Mouse (Mus musculus): ENCODE measurements around the gene Mitf. TPM values are rescaled to one million over a fixed set of nuclear protein-coding genes. Genes with fewer than 3 reads are reported as not detected.
A peak's percentile ranks its signal among the peaks of the same experiment; 100 is the strongest.

The Mitf gene
- total RNA-seq, 2 experiments from 2014 or later: 12.8 to 14.6 TPM

DNA sequence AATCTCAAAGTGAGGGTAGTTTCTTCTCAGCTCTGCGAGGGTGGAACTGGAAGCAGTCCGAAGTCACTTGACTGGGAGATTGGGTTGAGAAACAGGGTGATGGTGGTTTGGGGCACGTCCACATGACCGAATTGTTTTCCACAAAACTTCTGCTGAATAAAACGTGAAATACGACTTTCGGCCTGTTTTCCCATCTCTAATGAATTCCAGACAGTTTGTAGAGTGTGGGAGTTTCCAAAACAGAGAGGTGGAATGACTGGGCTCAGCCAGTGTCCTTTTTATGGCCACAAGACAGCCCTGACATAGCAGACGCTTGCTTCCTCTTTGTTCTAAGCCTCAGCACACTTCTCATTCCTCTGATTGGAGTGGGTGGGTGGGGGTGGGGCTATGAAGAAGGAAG lies 13.7 kb downstream of the Mitf start:
- peak in 1 of 2 experiments; percentile 29 for DNase-seq
- intact Hi-C loops (cut with DNase I): no loop called here

DNA sequence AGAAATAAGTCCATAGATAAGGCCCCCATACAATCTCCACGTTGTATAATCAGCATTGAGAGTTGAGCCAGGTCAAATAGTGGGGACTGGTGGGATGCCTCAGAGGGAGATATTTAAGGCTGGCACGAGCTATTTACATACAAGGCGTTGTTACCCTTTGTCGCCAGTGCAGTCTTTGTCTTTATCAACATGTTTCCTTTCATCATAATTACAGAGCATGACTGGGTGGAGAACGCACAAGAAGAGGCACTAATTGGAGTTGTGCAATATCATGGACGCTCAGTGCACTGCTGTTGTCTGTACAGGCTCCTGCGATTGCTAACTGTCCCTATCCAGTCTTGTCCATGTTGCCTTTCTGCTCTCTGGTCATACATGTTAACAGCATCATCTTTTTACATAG lies 15.0 kb downstream of the Mitf start:
- intact Hi-C loops (cut with DNase I): no loop called here
- DNase-seq: no peak

DNA sequence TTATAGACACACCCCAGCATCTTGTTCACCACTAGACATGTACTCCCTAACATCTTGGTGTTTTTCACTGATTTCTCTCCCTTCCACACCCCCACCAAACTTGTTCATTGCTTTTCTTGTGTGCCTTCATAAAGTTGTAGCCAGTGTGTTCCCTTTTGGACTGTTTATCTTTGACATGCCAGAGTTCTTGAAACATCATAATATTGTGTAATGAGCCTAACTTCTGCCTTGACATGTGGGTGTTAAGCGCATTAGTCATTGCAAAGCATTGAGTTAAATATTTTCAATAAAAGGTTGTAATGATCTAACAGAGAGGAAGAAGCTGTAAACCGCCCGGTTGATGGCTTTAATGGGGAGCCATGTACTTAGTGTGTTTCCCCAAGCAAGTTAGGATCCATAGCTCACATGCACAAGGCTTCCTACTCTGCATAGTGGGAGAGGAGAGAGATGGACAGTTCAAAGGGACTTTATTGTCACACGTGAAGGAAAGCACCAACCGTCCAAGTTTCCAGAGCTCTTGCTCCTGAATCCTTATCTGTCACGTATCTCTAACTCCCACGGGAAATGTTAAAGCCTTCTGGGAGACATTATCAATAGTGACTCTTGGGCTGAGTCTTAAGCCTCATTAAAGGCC lies 19.9 kb downstream of the Mitf start:
- intact Hi-C loops (cut with DNase I): no loop called here
- no peak for DNase-seq

DNA sequence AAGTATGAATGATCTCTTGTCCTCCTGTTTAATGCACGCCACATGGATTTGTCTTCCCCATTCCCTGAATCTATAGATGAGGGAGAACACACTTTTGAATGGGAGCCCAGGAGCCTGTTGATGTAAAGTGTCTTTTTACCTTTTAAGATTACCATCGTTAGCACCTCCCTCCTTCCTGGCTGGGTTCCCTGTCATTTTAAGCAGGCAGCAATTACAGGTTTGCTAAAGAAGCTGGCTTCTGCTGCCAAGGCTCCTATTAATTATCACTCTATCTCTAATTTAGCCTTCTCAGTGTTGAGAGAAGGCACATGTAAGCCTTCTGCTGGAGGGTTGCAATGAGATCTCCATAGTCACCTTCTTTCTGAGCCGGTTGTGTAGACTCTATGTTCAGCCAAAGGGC lies 21.2 kb downstream of the Mitf start:
- intact Hi-C loops (cut with DNase I): no loop called here
- no peak for DNase-seq

DNA sequence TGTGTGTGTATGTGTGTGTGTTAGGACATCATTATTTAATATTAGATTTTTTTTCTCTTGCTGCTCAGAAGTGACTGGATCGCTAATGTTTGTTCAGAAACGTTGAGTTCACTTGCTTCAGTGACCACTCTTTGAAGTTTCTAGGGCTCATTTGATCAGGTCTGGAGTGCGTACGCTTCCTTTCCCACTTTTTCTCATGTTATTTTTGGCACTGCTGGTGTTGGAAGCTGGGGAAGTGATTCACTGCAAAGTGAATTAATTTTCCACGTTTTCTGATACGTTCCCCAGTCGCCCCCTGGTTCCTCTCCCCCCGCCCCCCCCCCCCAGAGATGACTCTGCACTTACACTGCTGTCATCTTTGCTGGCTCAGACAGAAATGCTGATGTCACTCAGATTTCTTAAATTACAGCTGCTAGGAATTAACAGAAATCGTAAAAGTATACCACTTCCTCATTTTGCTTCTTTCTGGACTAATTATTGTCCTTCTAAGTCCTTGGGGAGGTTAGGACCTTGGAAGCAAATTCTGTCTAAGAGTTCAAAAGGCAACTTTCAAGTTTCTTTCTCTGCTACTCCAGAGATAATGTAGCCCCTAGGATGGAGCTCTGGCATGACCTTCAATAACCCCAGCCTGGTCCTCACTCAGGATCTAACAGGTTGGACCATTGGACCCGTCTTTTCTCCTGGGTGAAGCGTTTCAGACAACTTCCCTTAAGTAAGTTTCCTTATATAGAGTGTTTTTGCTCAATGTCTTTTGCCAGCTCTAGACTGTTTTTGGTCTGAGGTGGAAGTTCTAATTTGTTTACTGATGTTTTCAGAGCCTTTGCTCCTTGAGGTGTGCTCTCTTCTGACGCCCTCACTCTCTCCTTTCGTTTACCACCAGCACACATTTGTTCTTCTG lies 22.2 kb downstream of the Mitf start:
- DNase-seq: no peak
- intact Hi-C loops (cut with DNase I): no loop called here

DNA sequence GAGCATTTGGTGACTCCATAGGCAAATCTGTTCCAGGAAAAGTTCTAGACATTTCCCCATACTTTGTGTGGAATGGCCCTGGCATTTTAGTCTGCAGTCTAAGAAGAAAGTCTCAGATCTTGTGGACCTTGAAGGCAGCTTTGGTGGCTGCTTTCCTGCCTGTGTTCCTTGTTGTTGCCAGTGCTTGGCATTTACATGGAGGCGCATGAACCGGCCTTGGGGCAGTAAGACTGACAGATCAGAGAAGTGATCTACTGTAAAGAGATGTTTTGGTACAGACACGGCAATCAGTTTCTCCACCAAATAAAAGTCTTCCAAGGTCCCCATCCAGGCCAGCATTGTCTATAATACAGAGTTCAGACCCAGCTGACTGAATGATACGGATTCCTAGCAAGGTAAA lies 25.6 kb downstream of the Mitf start:
- no peak for DNase-seq
- intact Hi-C loops (cut with DNase I): no loop called here

DNA sequence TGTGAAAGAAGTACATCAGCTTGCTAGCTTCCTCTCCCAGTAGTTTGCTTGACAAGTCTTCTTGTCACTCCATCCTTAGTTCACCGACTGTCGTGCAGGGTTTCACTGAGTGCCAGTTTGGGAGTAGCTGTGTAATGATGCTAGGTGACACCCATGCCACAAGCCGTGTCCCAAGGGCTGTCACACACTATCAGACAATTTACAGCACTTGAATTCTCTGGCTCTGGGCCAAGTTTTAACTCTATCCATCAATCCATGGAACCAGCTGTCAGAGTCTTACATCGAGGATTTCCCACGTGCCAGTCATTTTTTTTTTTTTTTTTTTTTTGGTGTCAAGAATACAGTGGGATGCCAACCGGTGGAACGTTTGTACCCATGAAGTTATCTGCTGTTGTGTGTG lies 29.3 kb downstream of the Mitf start:
- no peak for DNase-seq
- intact Hi-C loops (cut with DNase I): no loop called here

DNA sequence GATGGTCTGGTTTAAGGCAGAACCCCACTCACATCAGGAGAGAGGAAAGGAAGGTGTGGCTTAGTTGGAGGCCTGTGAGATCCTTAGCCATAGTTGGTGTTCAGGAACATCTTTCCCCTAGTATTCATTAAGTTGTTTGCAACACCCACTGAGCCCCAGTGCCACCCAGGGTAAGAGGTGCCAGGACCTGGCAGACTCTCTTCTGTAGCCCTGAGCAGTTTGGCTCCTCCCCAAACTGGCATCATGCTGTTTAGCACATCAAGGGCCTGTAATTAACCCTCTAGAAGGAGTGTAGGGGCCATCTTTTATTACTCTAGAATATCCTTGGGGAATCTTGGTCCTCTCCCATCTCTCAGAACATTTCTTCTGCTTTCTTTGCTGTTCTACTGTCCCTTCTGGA lies 30.9 kb downstream of the Mitf start:
- DNase-seq: no peak
- intact Hi-C loops (cut with DNase I): no loop called here

DNA sequence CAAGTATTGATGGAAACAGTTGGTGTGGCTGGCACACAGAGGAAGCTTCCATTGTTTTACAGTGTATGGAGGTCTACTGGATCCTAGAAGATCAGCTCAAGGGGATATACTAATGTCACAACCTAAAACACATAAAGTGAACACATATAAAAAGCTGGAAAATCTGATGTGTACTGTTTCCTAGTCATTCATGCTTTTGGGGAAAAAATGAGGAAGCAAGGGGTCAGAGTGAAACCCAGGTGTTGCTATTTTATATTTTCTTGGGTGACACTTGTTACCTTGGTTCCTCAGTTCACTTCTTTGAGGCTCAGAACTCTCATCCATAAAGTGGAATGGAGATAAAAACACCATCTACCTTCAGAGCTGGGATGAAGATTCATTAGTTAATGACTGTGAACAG lies 32.7 kb downstream of the Mitf start:
- DNase-seq: no peak
- intact Hi-C loops (cut with DNase I): no loop called here

DNA sequence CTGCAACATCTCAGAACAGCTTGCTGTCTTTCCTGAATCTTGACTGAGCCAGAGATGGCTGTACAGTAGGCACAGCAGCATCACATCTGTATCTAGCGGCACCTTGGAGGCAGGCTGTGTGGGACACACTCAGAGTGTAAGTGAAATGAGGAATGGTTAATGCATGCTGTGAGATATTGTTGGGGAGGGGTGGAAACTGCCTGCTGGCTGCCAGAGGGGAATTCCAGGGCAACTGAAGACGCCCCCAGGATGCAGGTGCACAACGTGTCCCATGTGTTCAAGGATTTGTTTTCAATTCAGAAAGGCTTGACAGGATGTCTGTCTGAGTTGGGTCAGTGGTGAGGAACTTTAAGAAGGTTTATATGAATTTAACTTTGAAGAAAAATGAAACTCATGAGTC lies 37.3 kb downstream of the Mitf start:
- DNase-seq: no peak
- intact Hi-C loops (cut with DNase I): no loop called here

DNA sequence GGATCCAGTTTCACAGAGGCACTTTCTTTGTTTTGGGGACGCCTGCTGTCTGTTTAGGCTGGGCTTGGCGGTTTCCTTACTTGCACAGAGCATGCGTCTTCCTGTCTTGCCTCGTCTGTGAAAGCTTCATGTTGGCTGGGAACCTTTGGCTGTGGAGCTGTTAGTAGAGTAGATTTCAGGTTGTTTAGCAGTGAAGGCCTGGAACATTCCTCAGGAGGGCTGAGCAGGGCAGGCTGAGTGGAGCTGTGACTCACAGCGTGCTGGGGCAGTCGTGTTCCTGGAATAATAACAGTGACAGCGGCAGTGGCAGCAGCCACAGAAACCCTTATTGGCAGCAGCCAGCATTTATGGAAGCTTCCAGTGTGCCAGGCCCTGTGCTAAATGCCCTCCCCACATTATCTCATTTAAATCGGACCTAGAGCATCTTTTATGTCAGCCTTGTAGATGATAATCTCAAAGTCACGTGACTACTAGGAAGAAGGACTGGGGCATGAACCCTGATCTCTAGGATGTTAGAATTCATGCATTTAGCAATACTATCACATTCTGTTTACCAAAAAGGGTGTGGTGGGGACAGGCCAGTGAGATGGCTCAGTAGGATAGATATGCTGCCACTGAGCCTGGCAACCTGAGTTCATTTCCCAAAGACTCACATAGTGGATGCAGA lies 41.5 kb downstream of the Mitf start:
- intact Hi-C loops (cut with DNase I): no loop called here
- peak in 1 of 2 experiments; percentile 15 for DNase-seq

DNA sequence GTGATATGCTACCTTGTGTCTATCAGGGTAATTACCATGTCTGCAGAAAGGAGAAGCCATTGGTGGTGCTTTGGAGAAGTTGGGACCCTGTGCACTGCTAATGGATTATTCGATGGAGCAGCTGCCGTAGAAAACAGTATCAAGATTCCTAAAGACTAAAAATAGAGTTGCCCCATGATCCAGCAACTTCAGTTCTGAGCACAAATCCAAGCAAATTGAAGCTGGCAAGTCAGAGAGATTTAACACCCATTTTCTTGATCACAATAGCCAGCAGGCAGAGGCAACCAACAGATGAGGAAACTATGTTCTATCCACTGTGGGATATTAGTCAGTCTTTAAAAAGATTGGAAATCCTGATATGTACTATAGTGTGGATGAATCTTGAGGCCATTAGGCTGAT lies 47.4 kb downstream of the Mitf start:
- DNase-seq: no peak
- intact Hi-C loops (cut with DNase I): no loop called here

DNA sequence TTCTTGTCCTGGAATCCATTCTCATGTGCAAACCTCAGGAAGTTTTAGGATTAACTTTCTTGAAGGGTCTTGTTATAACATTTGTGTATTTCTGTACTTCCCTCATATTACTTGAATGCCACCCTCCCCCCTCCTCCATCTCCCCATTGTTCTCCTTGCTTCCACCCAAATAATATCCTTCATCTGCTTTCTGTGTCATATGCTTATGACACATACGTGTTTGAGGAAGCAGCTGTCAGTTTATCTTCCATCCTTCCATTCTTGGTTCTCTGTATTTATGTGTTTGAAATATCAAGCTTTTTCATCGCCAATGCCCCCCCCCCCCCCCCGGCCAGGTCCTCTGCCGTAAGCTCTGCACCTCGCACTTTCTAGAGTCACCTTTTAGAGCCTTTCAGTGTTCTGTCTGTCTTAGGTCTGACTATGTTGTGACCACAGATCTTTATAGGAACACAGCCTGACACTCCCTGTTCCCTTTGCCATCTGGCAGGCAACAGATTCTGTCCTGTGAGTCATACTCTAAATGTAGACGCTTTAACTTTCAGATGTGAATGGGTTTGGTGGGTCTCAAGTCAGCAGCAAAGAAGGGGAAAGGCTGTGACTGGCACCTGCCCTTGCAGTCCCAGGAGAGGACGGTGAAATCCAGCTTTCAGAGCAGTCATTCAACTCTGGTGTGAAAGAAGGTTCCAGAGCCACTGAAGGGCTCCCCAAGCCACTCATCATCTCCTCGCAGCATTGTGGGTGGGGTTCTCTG lies 48.7 kb downstream of the Mitf start:
- peak; percentile 12 to 24 for DNase-seq
- intact Hi-C loops (cut with DNase I): no loop called here

DNA sequence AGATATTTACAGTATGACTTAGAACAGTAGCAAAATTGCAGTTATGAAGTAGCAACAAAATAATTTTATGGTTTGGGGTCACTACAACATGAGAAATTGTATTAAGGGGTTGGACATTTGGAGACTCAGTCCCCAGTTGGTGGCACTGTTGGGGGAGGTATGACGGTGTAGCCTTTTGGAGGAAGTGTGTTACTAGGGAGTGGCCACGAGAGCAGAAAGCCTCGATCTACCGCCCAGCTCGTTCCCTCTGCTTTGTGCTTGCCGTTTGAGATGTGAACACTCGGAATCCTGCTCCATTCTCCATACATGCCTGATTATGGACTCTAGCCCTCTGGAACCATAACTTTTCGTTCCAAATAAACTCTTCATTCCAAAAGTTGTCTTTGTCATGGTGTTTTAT lies 49.6 kb downstream of the Mitf start:
- DNase-seq: no peak
- intact Hi-C loops (cut with DNase I): no loop called here

DNA sequence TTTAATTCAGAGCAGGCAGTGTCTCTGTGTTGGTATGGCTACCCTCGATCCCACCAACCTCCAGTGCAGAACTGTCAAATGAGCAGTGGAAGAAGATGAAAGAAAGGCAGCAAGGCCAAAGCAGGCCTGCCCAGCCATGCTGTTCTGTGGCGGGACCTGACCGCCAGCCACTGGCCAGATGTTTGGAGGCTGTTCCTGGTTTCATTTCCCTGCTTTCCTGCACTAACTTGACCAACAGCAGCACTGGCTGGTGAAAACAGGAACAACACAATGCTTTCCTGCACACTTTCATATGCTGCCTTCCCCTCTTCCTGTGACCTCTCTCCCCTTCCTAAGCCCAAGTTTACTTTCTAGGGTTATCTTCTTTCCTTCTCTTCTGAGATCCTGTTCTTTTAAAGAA lies 50.8 kb downstream of the Mitf start:
- intact Hi-C loops (cut with DNase I): no loop called here
- DNase-seq: peak; percentile 30 to 51

DNA sequence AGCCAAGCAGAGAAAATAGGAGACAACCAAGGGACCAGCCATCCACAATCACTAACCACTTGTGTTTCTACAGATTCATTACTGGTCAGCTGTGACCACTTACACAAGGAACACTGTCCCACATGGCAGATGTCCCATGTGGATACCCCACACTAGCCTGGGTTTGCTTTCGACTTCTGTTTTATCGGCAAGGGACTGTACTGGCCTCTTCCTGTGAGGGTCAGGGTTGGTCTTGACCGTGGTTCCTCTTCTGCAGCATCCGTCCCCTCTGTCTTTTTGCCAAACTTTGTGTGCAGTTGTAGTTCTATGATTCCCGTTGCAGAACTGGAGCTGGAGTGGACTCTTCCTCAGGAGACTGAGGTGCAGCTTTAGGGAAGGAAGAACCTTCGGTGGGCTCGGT lies 59.7 kb downstream of the Mitf start:
- intact Hi-C loops (cut with DNase I): no loop called here
- no peak for DNase-seq

DNA sequence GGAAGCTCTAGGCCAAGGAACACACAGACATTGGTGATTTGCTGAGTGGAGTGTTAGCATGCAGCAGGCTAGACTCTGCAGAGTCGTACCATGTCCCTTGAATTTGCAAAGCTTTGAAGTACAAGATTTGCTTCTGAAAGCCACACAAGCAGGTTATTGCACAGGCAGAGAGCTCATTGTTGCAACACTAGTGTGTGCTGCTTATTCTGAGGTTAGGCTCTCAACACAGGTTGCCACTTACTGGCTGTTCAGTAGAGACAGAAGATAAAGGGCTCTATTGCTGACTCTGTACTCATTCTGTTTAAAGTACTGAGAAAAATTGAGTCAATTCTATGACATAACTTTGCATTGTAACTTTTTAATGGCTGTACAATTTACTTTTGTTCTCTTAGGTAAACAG lies 61.2 kb downstream of the Mitf start:
- no peak for DNase-seq
- intact Hi-C loops (cut with DNase I): no loop called here

DNA sequence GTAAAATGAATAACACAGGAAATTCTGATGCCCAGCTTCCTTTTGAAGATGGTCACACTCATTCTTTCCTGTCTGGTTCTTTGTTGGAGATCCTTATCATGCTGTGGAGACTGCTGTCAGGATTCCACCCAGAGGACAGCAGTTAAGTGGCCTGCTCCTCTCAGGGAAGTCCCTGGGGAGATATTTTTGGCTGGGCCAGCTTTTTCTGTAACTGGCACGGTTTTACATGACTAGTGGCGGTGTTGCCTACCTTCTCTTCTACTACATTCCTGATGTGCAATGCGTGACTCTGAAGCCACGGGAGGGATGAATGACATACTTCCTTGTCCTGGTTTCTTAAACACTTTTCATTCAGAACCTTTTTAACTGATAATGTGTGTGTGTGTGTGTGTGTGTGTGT lies 63.1 kb downstream of the Mitf start:
- no peak for DNase-seq
- intact Hi-C loops (cut with DNase I): no loop called here

DNA sequence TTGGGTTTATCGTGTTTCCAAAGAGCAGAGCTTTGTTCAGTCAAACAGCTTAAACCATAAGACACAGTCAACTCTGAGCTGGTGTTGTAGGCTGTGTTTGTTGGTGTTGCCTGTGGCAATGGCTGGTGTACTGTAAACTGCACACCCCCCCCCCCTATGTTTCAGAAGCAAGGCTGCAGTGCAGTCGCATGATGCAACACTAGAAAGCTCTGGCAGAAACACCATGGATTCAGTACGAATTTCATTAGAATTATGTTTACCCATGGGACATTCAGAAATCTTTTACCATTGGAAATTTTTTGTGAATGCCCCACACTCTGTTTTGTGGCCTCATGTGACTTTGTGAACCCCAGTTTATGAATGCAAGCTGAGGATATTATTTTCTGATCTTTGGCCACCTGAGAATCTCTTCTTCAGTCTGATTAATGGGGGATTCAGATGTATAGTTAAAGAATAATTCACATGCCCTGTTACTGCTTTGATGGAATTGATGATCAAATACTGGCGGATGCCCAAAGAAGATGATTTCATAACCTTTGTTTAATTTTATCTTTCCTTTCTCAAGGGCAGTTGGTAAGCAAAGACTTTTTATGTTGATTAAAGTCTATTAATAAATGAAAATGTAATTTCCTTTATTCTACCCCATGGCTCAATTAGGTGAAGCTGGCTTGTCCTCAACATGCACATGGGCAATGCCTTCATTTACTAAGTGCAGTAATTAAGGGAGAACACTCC lies 64.6 kb downstream of the Mitf start:
- intact Hi-C loops (cut with DNase I): no loop called here
- DNase-seq: no peak

DNA sequence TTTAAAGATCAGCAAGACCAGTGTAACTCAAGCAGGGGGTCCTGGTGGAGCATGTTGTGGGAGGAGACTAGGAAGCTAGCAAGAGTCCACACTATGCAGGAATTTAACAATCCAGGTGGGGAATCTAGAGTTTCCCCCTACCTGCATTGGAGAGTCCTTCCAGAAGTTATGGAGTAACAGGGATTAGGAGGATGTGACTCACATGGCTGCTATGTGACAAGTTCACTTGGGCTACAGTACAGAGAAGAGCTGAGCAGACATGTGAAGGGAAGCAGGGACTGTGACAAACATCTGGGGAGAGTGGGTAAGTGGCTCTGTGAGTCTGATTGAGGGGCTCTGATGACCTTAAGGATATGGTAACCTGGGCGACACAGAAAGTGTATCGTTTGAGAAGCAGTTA lies 66.2 kb downstream of the Mitf start:
- intact Hi-C loops (cut with DNase I): no loop called here
- DNase-seq: no peak
